Mouse (Mus musculus): ENCODE data around the gene Traf1.

GRCm38 (mm10) chr2:34976447-34976846 lies 14.9 kb upstream of the Traf1 start:
- TF ChIP-seq CTCF (IDR thresholded peaks at IDR 0.05; ENCODE audit: low read depth, low read length) (no peak), POLR2AphosphoS5 (IDR thresholded peaks at IDR 0.05; ENCODE audit: insufficient replicate concordance, low read depth, low read length) (no peak), TAL1 (conservative IDR thresholded peaks at IDR 0.05; ENCODE audit: low read depth, low read length) (no peak)

Data from G1E (cell line).